Mouse (Mus musculus) kidney, postnatal 4 days (tissue): ENCODE data around the gene C1qtnf9.

ENCODE experiments used
- DNase-seq, 2 experiments: peaks; one replicate each; pipeline ENCODE4 v3.0.0; 2021; ENCODE audit warnings: mixed read lengths in 2 of 2

The C1qtnf9 gene

GRCm38 (mm10) chr14:60796600-60797322 lies 28.8 kb downstream of the C1qtnf9 start:
- no peak for DNase-seq

GRCm38 (mm10) chr14:60797596-60797995 lies 29.7 kb downstream of the C1qtnf9 start:
- DNase-seq = no peak

GRCm38 (mm10) chr14:60798721-60799120 lies 30.8 kb downstream of the C1qtnf9 start:
- DNase-seq = no peak

- no peak for DNase-seq
These were observed 32.1 kb downstream of the C1qtnf9 start for GRCm38 (mm10) chr14:60799762-60800728.

GRCm38 (mm10) chr14:60802026-60802425 lies 34.1 kb downstream of the C1qtnf9 start:
- DNase-seq = no peak

GRCm38 (mm10) chr14:60804978-60805377 lies 37.0 kb downstream of the C1qtnf9 start:
- DNase-seq = no peak

GRCm38 (mm10) chr14:60805871-60806270 lies 37.9 kb downstream of the C1qtnf9 start:
- DNase-seq = no peak

- no peak for DNase-seq
These were observed 39.0 kb downstream of the C1qtnf9 start for GRCm38 (mm10) chr14:60806891-60807344.

GRCm38 (mm10) chr14:60809881-60810280 lies 41.9 kb downstream of the C1qtnf9 start:
- no peak for DNase-seq

- DNase-seq = no peak
These were observed 43.6 kb downstream of the C1qtnf9 start for GRCm38 (mm10) chr14:60811547-60811946.

- no peak for DNase-seq
These were observed 47.2 kb downstream of the C1qtnf9 start for GRCm38 (mm10) chr14:60815098-60815497.

GRCm38 (mm10) chr14:60818045-60818444 lies 50.1 kb downstream of the C1qtnf9 start:
- DNase-seq = no peak

- DNase-seq = no peak
These were observed 62.2 kb downstream of the C1qtnf9 start for GRCm38 (mm10) chr14:60830096-60830495.
